Mouse (Mus musculus): ENCODE measurements at regions not wholly inside any gene's neighbourhood (a gene's known extent, or its start where the extent isn't known, plus 50 kb on each side); places are given as distances from the start of the nearest gene placed in this dataset.
A peak's percentile ranks its signal among the peaks of the same experiment; 100 is the strongest.
"Not testable (repeated sequence)": the region's sequence is repeated elsewhere in the genome, so short reads cannot be mapped to it uniquely, and the experiment has no call there.

- no peaks in the 10 kb centered on the region for H3K27me3 ChIP-seq
- H3K27ac ChIP-seq, result no peak overlapping the region
- no peaks in the 10 kb centered on the region for H3K36me3 ChIP-seq (replicated peaks)
- no peak overlapping the region for H3K4me3 ChIP-seq (replicated peaks)
- no peak for ATAC-seq (ENCODE audit: low FRiP score)
- no peaks in the 10 kb centered on the region for H3K4me1 ChIP-seq
- H3K9ac ChIP-seq, result no peak overlapping the region
- no peaks in the 10 kb centered on the region for H3K9me3 ChIP-seq
- no peak overlapping the region for H3K4me2 ChIP-seq
These were observed 544.4 kb upstream of the Pou3f4 start for GRCm38 (mm10) chrX:110269652-110270051.

- H3K9me3 ChIP-seq; H3K4me1 ChIP-seq; H3K4me2 ChIP-seq; ATAC-seq (ENCODE audit: low FRiP score); H3K4me3 ChIP-seq (replicated peaks); H3K27me3 ChIP-seq; H3K9ac ChIP-seq; H3K27ac ChIP-seq; H3K36me3 ChIP-seq (replicated peaks): not testable (repeated sequence)
- 80% methylated on average over 3 of the region's 3 CpGs for WGBS
These were observed 539.8 kb upstream of the Pou3f4 start for GRCm38 (mm10) chrX:110274277-110274676.

GRCm38 (mm10) chrX:110275390-110275789 lies 538.7 kb upstream of the Pou3f4 start:
- no peak overlapping the region for H3K4me3 ChIP-seq (replicated peaks)
- no peaks in the 10 kb centered on the region for H3K36me3 ChIP-seq (replicated peaks)
- no peaks in the 10 kb centered on the region for H3K27me3 ChIP-seq
- WGBS, result 95% methylated on average over 4 of the region's 4 CpGs
- H3K27ac ChIP-seq, result no peak overlapping the region
- no peaks in the 10 kb centered on the region for H3K4me1 ChIP-seq
- no peak overlapping the region for H3K4me2 ChIP-seq
- no peak overlapping the region for H3K9ac ChIP-seq
- no peaks in the 10 kb centered on the region for H3K9me3 ChIP-seq
- ATAC-seq (ENCODE audit: low FRiP score), result no peak

GRCm38 (mm10) chrX:110275830-110276229 lies 538.2 kb upstream of the Pou3f4 start:
- Histone ChIP-seq H3K4me1 (no peaks in the 10 kb centered on the region), H3K4me3 (replicated peaks) (no peak overlapping the region), H3K9me3 (no peaks in the 10 kb centered on the region), H3K4me2 (no peak overlapping the region), H3K27ac (no peak overlapping the region), H3K36me3 (replicated peaks) (no peaks in the 10 kb centered on the region), H3K27me3 (no peaks in the 10 kb centered on the region), H3K9ac (no peak overlapping the region)
- no peak for ATAC-seq (ENCODE audit: low FRiP score)
- WGBS, result 86% methylated on average over 3 of the region's 3 CpGs

- Histone ChIP-seq H3K27ac (no peak overlapping the region), H3K36me3 (replicated peaks) (no peaks in the 10 kb centered on the region), H3K9ac (no peak overlapping the region), H3K4me2 (no peak overlapping the region), H3K9me3 (no peaks in the 10 kb centered on the region), H3K4me3 (replicated peaks) (no peak overlapping the region), H3K27me3 (no peaks in the 10 kb centered on the region), H3K4me1 (no peaks in the 10 kb centered on the region)
- no peak for ATAC-seq (ENCODE audit: low FRiP score)
- WGBS, result 90% methylated on average over 14 of the region's 14 CpGs
These were observed 534.4 kb upstream of the Pou3f4 start for GRCm38 (mm10) chrX:110279492-110280213.

- not testable (repeated sequence) for H3K9ac ChIP-seq; H3K4me3 ChIP-seq (replicated peaks); H3K36me3 ChIP-seq (replicated peaks); H3K27ac ChIP-seq; ATAC-seq (ENCODE audit: low FRiP score); H3K9me3 ChIP-seq; H3K4me1 ChIP-seq; H3K27me3 ChIP-seq; H3K4me2 ChIP-seq
- WGBS, result 88% methylated on average over 13 of the region's 13 CpGs
These were observed 532.6 kb upstream of the Pou3f4 start for GRCm38 (mm10) chrX:110281389-110281872.

GRCm38 (mm10) chrX:110281929-110282328 lies 532.2 kb upstream of the Pou3f4 start:
- Histone ChIP-seq H3K36me3 (replicated peaks) (no peaks in the 10 kb centered on the region), H3K9ac (no peak overlapping the region), H3K27me3 (no peaks in the 10 kb centered on the region), H3K4me2 (no peak overlapping the region), H3K4me1 (no peaks in the 10 kb centered on the region), H3K27ac (no peak overlapping the region), H3K4me3 (replicated peaks) (no peak overlapping the region), H3K9me3 (no peaks in the 10 kb centered on the region)
- no peak for ATAC-seq (ENCODE audit: low FRiP score)
- WGBS, result 71% methylated on average over 1 of the region's 1 CpGs

GRCm38 (mm10) chrX:110289397-110289796 lies 524.7 kb upstream of the Pou3f4 start:
- no peaks in the 10 kb centered on the region for H3K36me3 ChIP-seq (replicated peaks)
- H3K9ac ChIP-seq, result no peak overlapping the region
- no peak overlapping the region for H3K4me2 ChIP-seq
- H3K4me3 ChIP-seq (replicated peaks), result no peak overlapping the region
- no peak for ATAC-seq (ENCODE audit: low FRiP score)
- H3K27ac ChIP-seq, result no peak overlapping the region
- no peaks in the 10 kb centered on the region for H3K9me3 ChIP-seq
- WGBS, result 67% methylated on average over 1 of the region's 1 CpGs
- no peaks in the 10 kb centered on the region for H3K27me3 ChIP-seq
- no peaks in the 10 kb centered on the region for H3K4me1 ChIP-seq

GRCm38 (mm10) chrX:110307645-110308044 lies 506.4 kb upstream of the Pou3f4 start:
- H3K9me3 ChIP-seq, result no peaks in the 10 kb centered on the region
- no peak overlapping the region for H3K9ac ChIP-seq
- H3K27ac ChIP-seq, result no peak overlapping the region
- WGBS, result 18% methylated on average over 2 of the region's 2 CpGs
- H3K27me3 ChIP-seq, result no peaks in the 10 kb centered on the region
- no peak overlapping the region for H3K4me2 ChIP-seq
- no peaks in the 10 kb centered on the region for H3K36me3 ChIP-seq (replicated peaks)
- peaks cover 6% of the 10 kb centered on the region; the same call in 1 of the 2 replicates for H3K4me1 ChIP-seq
- ATAC-seq (ENCODE audit: low FRiP score), result peak; percentile 81
- no peak overlapping the region for H3K4me3 ChIP-seq (replicated peaks)

- no peak overlapping the region for H3K9ac ChIP-seq
- no peaks in the 10 kb centered on the region for H3K27me3 ChIP-seq
- no peak overlapping the region for H3K4me2 ChIP-seq
- H3K36me3 ChIP-seq (replicated peaks), result no peaks in the 10 kb centered on the region
- H3K9me3 ChIP-seq, result no peaks in the 10 kb centered on the region
- H3K4me3 ChIP-seq (replicated peaks), result no peak overlapping the region
- H3K4me1 ChIP-seq, result peaks cover 6% of the 10 kb centered on the region; the same call in 1 of the 2 replicates
- peak; percentile 33; the same call in 1 of the 2 replicates for ATAC-seq (ENCODE audit: low FRiP score)
- 88% methylated on average over 2 of the region's 2 CpGs for WGBS
- H3K27ac ChIP-seq, result no peak overlapping the region
These were observed 505.3 kb upstream of the Pou3f4 start for GRCm38 (mm10) chrX:110308810-110309209.

- Histone ChIP-seq H3K4me3 (replicated peaks) (no peak overlapping the region), H3K27me3 (no peaks in the 10 kb centered on the region), H3K4me1 (no peaks in the 10 kb centered on the region), H3K36me3 (replicated peaks) (no peaks in the 10 kb centered on the region), H3K4me2 (no peak overlapping the region), H3K27ac (no peak overlapping the region), H3K9me3 (no peaks in the 10 kb centered on the region), H3K9ac (no peak overlapping the region)
- ATAC-seq (ENCODE audit: low FRiP score), result peak; percentile 20; the same call in 1 of the 2 replicates
- WGBS, result 28% methylated on average over 8 of the region's 8 CpGs
These were observed 496.0 kb upstream of the Pou3f4 start for GRCm38 (mm10) chrX:110317825-110318769.

GRCm38 (mm10) chrX:110320250-110320649 lies 493.8 kb upstream of the Pou3f4 start:
- H3K9me3 ChIP-seq, result no peaks in the 10 kb centered on the region
- no peak overlapping the region for H3K4me3 ChIP-seq (replicated peaks)
- ATAC-seq (ENCODE audit: low FRiP score), result no peak
- no peak overlapping the region for H3K27ac ChIP-seq
- no peaks in the 10 kb centered on the region for H3K36me3 ChIP-seq (replicated peaks)
- H3K4me1 ChIP-seq, result no peaks in the 10 kb centered on the region
- no peaks in the 10 kb centered on the region for H3K27me3 ChIP-seq
- no peak overlapping the region for H3K4me2 ChIP-seq
- no peak overlapping the region for H3K9ac ChIP-seq
